In genomic region chr2:43722446-43723103, GRCm38 (mm10) we compare ENCODE assay signal across 8 mouse cellular contexts. TPM values are rescaled to one million over a fixed set of nuclear protein-coding genes. Genes with fewer than 3 reads are reported as not detected.
DNase-seq lines count a peak whose midpoint lies in the region; ATAC-seq and TF ChIP-seq lines count a peak whose summit lies in the region.

No protein-coding gene starts in this region.

- 17% methylated on average over 14 of the region's 14 CpGs for WGBS in forebrain, embryonic 13.5 days
- 14% methylated on average over 14 of the region's 14 CpGs for WGBS in liver, embryonic 16.5 days (ENCODE audit: insufficient replicate concordance)
- WGBS in neural tube, embryonic 12.5 days = 19% methylated on average over 14 of the region's 14 CpGs
- 23% methylated on average over 14 of the region's 14 CpGs for WGBS in thymus, adult 2 months

- TF ChIP-seq CTCF in thymus, adult 2 months (IDR thresholded peaks at IDR 0.05; ENCODE audit: borderline replicate concordance, control insufficient read depth, extremely low read depth, insufficient read depth, low read length, poor library complexity) = no peak

- DNase-seq in ES-CJ7 (ENCODE audit: low read depth, low spot score) = peak; percentile 75
- peak; percentile 68 for DNase-seq in c-Kit-positive CD71-positive TER-119-negative erythroid progenitor cells, embryonic 14.5 days (ENCODE audit: low read depth)
- DNase-seq in heart, postnatal 36 days = peak; percentile 66
- peak; percentile 70 for DNase-seq in layer of hippocampus, adult 11-12 months (ENCODE audit: low spot score)
- peak; percentile 62 for DNase-seq in thymus, adult 2 months

- H3K9me3 ChIP-seq in forebrain, embryonic 13.5 days (replicated peaks) = no peaks in the 10 kb centered on the region
- H3K9me3 ChIP-seq in liver, embryonic 16.5 days (replicated peaks; ENCODE audit: control insufficient read depth, low read length) = no peaks in the 10 kb centered on the region
- H3K9me3 ChIP-seq in neural tube, embryonic 12.5 days = no peaks in the 10 kb centered on the region

- intact Hi-C loops in heart, postnatal 36 days (cut with DNase I) = loop anchor here (1.0 to 2.0 kb wide), 2 partner anchors 128 to 180 kb away; no protein-coding TSS in a partner anchor

- H3K27me3 ChIP-seq in forebrain, embryonic 13.5 days = no peaks in the 10 kb centered on the region
- no peaks in the 10 kb centered on the region for H3K27me3 ChIP-seq in liver, embryonic 16.5 days (ENCODE audit: control insufficient read depth, insufficient read depth, low read depth, low read length)
- no peaks in the 10 kb centered on the region for H3K27me3 ChIP-seq in neural tube, embryonic 12.5 days (replicated peaks)
- H3K27me3 ChIP-seq in thymus, adult 2 months (ENCODE audit: control insufficient read depth, insufficient read depth, low read length) = no peaks in the 10 kb centered on the region

- H3K4me3 ChIP-seq in forebrain, embryonic 13.5 days = no peak overlapping the region; the same call in 1 of the 2 replicates
- H3K4me3 ChIP-seq in liver, embryonic 16.5 days (ENCODE audit: low read depth, low read length) = no peak overlapping the region
- H3K4me3 ChIP-seq in neural tube, embryonic 12.5 days = no peak overlapping the region
- no peak overlapping the region for H3K4me3 ChIP-seq in thymus, adult 2 months (ENCODE audit: control insufficient read depth, insufficient read depth, low read length)

- H3K4me2 ChIP-seq in forebrain, embryonic 13.5 days = peak overlapping the region; percentile 46
- H3K4me2 ChIP-seq in liver, embryonic 16.5 days (ENCODE audit: low read depth, low read length) = peak overlapping the region; percentile 37
- H3K4me2 ChIP-seq in neural tube, embryonic 12.5 days (replicated peaks) = peak overlapping the region; percentile 54

- H3K9ac ChIP-seq in forebrain, embryonic 13.5 days = no peak overlapping the region
- H3K9ac ChIP-seq in liver, embryonic 16.5 days (ENCODE audit: low read depth, low read length) = no peak overlapping the region
- H3K9ac ChIP-seq in neural tube, embryonic 12.5 days = no peak overlapping the region

- no peak for TF ChIP-seq POLR2A in thymus, adult 2 months (IDR thresholded peaks at IDR 0.05; ENCODE audit: control insufficient read depth, extremely low read depth, insufficient read depth, low read length, poor library complexity)

- peak; percentile 94 for ATAC-seq in forebrain, embryonic 13.5 days
- peak; percentile 56 for ATAC-seq in liver, embryonic 16.5 days (ENCODE audit: low read depth)
- peak; percentile 94 for ATAC-seq in neural tube, embryonic 12.5 days (ENCODE audit: low FRiP score, low read depth)

- H3K4me1 ChIP-seq in forebrain, embryonic 13.5 days = peaks cover 4% of the 10 kb centered on the region; the same call in 1 of the 2 replicates
- H3K4me1 ChIP-seq in liver, embryonic 16.5 days (ENCODE audit: control insufficient read depth, low read depth, low read length) = no peaks in the 10 kb centered on the region
- H3K4me1 ChIP-seq in neural tube, embryonic 12.5 days = 0 out of 2 replicates have a peak, but pooled peaks cover 3% of the 10 kb centered on the region
- H3K4me1 ChIP-seq in thymus, adult 2 months (replicated peaks; ENCODE audit: control insufficient read depth, insufficient read depth, low read length) = no peaks in the 10 kb centered on the region

- no peak overlapping the region for H3K27ac ChIP-seq in forebrain, embryonic 13.5 days
- no peak overlapping the region for H3K27ac ChIP-seq in liver, embryonic 16.5 days (ENCODE audit: low read length)
- no peak overlapping the region for H3K27ac ChIP-seq in neural tube, embryonic 12.5 days
- no peak overlapping the region for H3K27ac ChIP-seq in thymus, adult 2 months (ENCODE audit: control insufficient read depth, insufficient read depth, low read length)

- no peaks in the 10 kb centered on the region for H3K36me3 ChIP-seq in forebrain, embryonic 13.5 days (ENCODE audit: poor library complexity, severe bottlenecking)
- no peaks in the 10 kb centered on the region for H3K36me3 ChIP-seq in liver, embryonic 16.5 days (ENCODE audit: control insufficient read depth, insufficient read depth)
- no peaks in the 10 kb centered on the region for H3K36me3 ChIP-seq in neural tube, embryonic 12.5 days
- H3K36me3 ChIP-seq in thymus, adult 2 months (ENCODE audit: control insufficient read depth, insufficient read depth, low read length) = no peaks in the 10 kb centered on the region

RNA-seq across cellular contexts. Expression of gene Arhgap15, which starts 26.0 kb away (rescaled TPM):
- 0.53 and 0.68 TPM in 2 replicates for polyA plus RNA-seq in forebrain, embryonic 13.5 days (2015; fragmentation: Nextera tagmentation; extraction: Ambion mirVana)
- total RNA-seq in heart, postnatal 36 days (2021) = under 1 TPM; 0.86 to 0.92 TPM
- 5.2 and 6.4 TPM in 2 replicates for polyA plus RNA-seq in liver, embryonic 16.5 days (2015; fragmentation: Nextera tagmentation; extraction: Ambion mirVana)
- polyA plus RNA-seq in neural tube, embryonic 12.5 days (2016; fragmentation: Nextera tagmentation; extraction: Ambion mirVana) = 0.54 and 0.81 TPM in 2 replicates
- polyA plus RNA-seq in thymus, adult 2 months (2012; rRNA removed) = 8.6 and 9.5 TPM in 2 replicates
